Mouse (Mus musculus): ENCODE data around the gene Trp53rka. TPM values are rescaled to one million over a fixed set of nuclear protein-coding genes. Genes with fewer than 3 reads are reported as not detected.

Gene Trp53rka
- polyA plus RNA-seq (2017; shearing (Covaris generic)) = 20.2 TPM

DNA sequence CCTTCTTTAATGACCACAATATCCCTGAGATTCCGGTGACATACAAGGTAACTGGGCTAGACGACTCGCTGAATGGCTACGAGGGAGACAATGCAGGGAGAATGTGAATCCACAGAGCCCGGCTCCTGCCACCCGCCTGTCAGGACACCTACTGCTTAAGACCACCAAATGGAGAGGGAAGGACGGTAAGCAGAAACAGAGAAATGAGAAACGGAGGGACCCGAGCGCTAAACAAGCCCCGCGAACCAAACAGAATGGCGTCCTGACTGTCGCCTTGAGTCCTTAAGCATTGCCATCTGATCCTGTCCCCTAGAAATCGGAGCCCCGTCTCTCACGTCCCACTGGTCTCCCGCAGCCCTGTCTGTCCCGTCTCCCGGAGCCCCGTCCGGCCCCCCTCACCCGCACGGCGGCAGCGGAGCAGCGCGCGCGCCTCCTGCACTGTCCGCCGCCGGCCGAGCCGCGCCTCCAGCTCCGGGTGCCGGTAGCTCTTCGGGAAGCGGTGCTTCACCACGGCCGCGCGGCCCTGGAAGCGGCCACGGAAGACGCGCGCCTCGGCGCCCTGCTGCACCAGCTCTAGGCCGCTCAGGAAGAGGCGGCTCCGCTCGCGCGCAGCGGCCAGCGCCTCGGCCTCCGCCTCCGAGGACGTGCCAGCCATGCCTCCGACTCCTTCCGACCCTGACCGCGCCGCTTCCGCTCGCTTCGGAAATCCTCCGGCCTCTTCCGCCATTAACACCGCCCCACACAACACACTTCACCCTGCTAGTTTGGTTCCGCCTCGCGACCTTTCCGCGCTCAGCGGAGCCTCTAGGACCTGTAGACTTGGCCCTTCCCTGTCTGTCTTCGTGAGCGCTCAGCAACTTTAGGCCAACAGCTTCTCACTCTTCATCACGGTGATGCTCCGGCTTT, at the start of gene Trp53rka:
Trp53rka (minus strand) TSS at position 677 of the 906 bp plus-strand sequence.

DNA sequence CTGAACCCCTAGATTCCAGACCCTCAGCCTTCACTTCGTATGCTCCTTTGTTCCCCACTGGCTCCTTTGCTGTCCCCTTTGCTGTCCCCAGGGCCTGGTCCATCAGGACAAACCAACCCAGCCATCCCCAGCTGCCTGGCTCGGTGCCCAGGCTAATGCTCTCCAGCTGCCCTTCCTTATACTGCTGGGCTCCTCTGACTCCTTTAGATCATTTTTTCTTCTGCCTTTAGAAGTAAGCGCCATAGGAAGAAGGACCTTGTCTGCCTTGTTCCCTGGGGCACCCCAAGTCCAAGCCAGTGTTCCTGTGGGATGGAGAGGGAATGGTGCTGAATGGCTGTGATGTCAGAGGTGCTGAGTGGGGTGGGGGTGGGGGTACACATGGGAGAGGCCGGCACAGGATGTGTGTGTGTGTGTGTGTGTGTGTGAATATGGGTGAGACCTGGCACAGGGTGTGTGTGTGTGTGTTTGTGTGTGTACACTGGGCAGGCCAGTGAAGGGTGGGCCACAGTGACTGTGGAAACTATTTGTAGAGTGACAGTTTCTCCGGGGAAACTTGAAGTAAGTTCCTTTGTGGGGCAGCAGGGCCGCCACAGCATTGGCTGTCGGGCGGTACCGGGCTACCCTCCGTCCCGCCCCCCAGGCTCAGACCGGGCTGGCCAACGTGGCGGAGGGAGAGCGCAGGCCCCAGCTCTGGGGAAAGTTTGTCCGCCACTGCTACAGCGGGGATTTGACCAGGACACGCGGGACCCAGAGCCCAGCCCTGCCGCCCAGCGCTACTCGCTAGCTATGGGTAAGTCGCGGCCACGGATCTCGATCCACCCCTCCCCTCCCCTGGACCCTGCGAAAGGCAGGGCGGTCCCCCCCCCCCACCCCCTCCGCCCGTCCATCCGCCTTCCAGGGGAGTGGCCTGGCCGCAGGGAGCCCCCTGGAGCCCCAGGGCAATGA, 10.4 kb upstream of the Trp53rka start, which contains the start of gene Slc2a10:
Slc2a10 (plus strand) TSS at position 529 of the 945 bp plus-strand sequence.

DNA sequence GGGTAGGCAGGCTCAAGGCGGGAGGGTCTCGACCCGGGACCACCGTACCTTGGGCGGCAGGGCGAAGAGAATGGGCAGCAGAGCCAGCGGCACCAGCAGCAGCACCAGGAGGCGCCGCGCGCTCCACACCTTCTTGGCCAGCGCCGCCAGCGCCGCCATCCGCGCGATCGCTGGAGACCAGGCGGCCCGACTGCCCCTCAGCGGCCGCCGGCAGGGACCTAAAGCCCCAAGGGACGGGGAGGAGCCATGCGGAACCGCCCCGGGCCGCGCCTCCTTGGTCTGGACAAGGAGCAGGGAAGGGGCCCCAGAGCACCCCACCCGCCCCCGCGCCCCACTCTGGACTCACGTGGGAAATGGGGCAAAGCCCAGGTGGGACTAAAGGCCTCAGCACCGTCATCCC, 20.1 kb downstream of the Trp53rka start, which contains the start of gene Slc13a3:
Slc13a3 (minus strand) TSS at position 228 of the 400 bp plus-strand sequence.

Other genes starting within 250 kb of the Trp53rka start
- gene Slc35c2, start 205.5 kb downstream of the Trp53rka start, polyA plus RNA-seq (2017; shearing (Covaris generic)) = 44.5 TPM
- 23.0 TPM for gene Elmo2, start 166.8 kb downstream of the Trp53rka start, polyA plus RNA-seq (2017; shearing (Covaris generic))
- not detected for gene Zfp663, start 124.6 kb downstream of the Trp53rka start, polyA plus RNA-seq (2017; shearing (Covaris generic))
- gene Zfp334, start 105.1 kb downstream of the Trp53rka start, polyA plus RNA-seq (2017; shearing (Covaris generic)) = not detected
- gene Ocstamp, start 92.9 kb downstream of the Trp53rka start, polyA plus RNA-seq (2017; shearing (Covaris generic)) = not detected
- gene Slc13a3, start 20.1 kb downstream of the Trp53rka start, polyA plus RNA-seq (2017; shearing (Covaris generic)) = 0.49 TPM
- gene Slc2a10, start 10.5 kb upstream of the Trp53rka start, polyA plus RNA-seq (2017; shearing (Covaris generic)) = 0.11 TPM
- 21.3 TPM for gene Eya2, start 101.7 kb upstream of the Trp53rka start, polyA plus RNA-seq (2017; shearing (Covaris generic))

Data from effector memory CD4-positive, alpha-beta T cell, adult 7 months (primary cell).